Mouse (Mus musculus) spleen, adult 2 months (tissue): ENCODE data around the gene Tnfaip8l1. TPM values are rescaled to one million over a fixed set of nuclear protein-coding genes. Genes with fewer than 3 reads are reported as not detected.

Source experiments
- DNase-seq, 2 experiments: peaks; one replicate each; pipeline versions ENCODE4 v3.0.0 to v3.0.0-alpha.2; 2012 to 2021; ENCODE audit warnings: low spot score in 2 of 2, low read depth in 1 of 2
- H3K27ac ChIP-seq: fragments of 200-500 bp; 2 replicates; pipeline ENCODE4 v1.5.1; 2012; ENCODE audit warnings: low read length, inconsistent platforms; ENCODE audit not compliant: insufficient read depth
- H3K27me3 ChIP-seq: fragments of 200-500 bp; 2 replicates; pipeline ENCODE4 v1.6.1; 2012; ENCODE audit warnings: mild to moderate bottlenecking, moderate library complexity, low read length, inconsistent platforms; ENCODE audit not compliant: control insufficient read depth, insufficient read depth
- H3K36me3 ChIP-seq: fragments of 200-500 bp; 2 replicates; pipeline ENCODE4 v1.6.1; 2012; ENCODE audit warnings: mild to moderate bottlenecking, low read length, inconsistent platforms; ENCODE audit not compliant: control insufficient read depth, insufficient read depth
- H3K4me1 ChIP-seq: fragments of 200-500 bp; 2 replicates; pipeline ENCODE4 v1.6.1; 2011; ENCODE audit warnings: inconsistent platforms; ENCODE audit not compliant: control insufficient read depth, insufficient read depth, insufficient read length
- H3K4me3 ChIP-seq: fragments of 200-500 bp; 2 replicates; pipeline ENCODE4 v1.5.1; 2011; ENCODE audit warnings: mild to moderate bottlenecking, inconsistent platforms; ENCODE audit not compliant: insufficient read depth, insufficient read length; ENCODE audit errors: extremely low read depth
- CTCF ChIP-seq: fragments of 200-500 bp; IDR thresholded peaks from 2 replicates; pipeline ENCODE4 v1.5.1; 2011; ENCODE audit warnings: mild to moderate bottlenecking, inconsistent platforms; ENCODE audit not compliant: insufficient read depth, insufficient read length, insufficient replicate concordance; ENCODE audit errors: extremely low read depth
- POLR2A ChIP-seq: fragments of 200-500 bp; IDR thresholded peaks from 2 replicates; pipeline ENCODE4 v1.6.1; 2011; ENCODE audit warnings: low read depth, low read length, inconsistent platforms
- WGBS: fragments of 180-500 bp; shearing (Covaris S2); methylation state at CpG from one replicate; pipeline ENCODE4 v1.1.7; 2018; 5-methylcytosine and 5-hydroxymethylcytosine counted together
- polyA plus RNA-seq: library from polyadenylated mRNA; depleted of rRNA; stranded (reverse); fragments of >200 nt; gene quantifications from 2 replicates; pipeline ENCODE4 v1.2.3, GENCODE M21; 2012; rRNA removed

Tnfaip8l1 gene
- 6.6 and 7.3 TPM in 2 replicates for polyA plus RNA-seq

DNA sequence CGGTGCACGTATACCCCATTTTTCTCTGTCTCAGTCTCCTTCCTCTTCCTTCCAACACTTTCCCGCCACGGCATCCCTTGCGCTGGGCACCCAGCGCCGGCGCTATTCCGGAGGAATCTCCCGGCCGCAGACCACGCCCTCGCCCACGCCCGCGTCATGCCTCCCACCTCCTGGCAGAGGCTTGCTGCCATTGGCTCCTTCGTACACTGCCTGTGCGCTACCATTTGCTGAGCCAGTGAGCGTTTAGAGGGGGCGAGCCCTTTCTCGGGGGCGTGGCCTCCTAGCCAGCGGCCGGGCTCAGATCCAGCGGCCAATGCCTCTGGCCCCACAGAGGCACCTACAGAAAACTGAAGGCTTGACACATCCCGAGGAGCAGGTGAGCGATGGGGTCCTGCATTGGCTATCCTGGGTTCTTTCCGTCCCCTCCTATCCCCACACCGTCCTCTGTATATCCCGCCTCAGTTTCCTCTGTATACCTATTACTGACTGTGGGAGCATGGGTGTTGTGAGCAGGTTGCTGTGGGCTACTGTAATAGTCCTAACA, at the start of gene Tnfaip8l1:
TSS of gene Tnfaip8l1 (plus strand) at position 247 of the 544 bp plus-strand sequence.
- 1% methylated on average over 30 of the region's 30 CpGs for WGBS
- TF ChIP-seq CTCF (no peak), POLR2A (no peak)
- DNase-seq, result peak; percentile 71 to 89
- Histone ChIP-seq H3K4me1 (no peaks in the 10 kb centered on the region; the same call in 1 of the 2 replicates), H3K27me3 (peaks cover 1% of the 10 kb centered on the region; the same call in 1 of the 2 replicates), H3K4me3 (peak within 1 kb of the TSS; percentile 63), H3K27ac (peak within 1 kb of the TSS; percentile 78), H3K36me3 (no peaks in the 10 kb centered on the region)

GRCm38 (mm10) chr17:56112743-56113142, 49.5 kb upstream of the Tnfaip8l1 start:
- Histone ChIP-seq H3K27ac (no peak overlapping the region), H3K4me1 (peaks cover 4% of the 10 kb centered on the region; the same call in 1 of the 2 replicates), H3K27me3 (peaks cover 3% of the 10 kb centered on the region), H3K36me3 (no peaks in the 10 kb centered on the region), H3K4me3 (no peak overlapping the region)
- TF ChIP-seq POLR2A (no peak), CTCF (no peak)
- WGBS, result 91% methylated on average over 3 of the region's 3 CpGs
- no peak for DNase-seq

GRCm38 (mm10) chr17:56116193-56116592, 46.1 kb upstream of the Tnfaip8l1 start:
- Histone ChIP-seq H3K27me3 (peaks cover 13% of the 10 kb centered on the region), H3K36me3 (no peaks in the 10 kb centered on the region), H3K4me3 (no peak overlapping the region), H3K27ac (no peak overlapping the region), H3K4me1 (peaks cover 4% of the 10 kb centered on the region; the same call in 1 of the 2 replicates)
- no peak for DNase-seq
- TF ChIP-seq POLR2A (no peak), CTCF (no peak)
- 78% methylated on average over 10 of the region's 10 CpGs for WGBS

DNA sequence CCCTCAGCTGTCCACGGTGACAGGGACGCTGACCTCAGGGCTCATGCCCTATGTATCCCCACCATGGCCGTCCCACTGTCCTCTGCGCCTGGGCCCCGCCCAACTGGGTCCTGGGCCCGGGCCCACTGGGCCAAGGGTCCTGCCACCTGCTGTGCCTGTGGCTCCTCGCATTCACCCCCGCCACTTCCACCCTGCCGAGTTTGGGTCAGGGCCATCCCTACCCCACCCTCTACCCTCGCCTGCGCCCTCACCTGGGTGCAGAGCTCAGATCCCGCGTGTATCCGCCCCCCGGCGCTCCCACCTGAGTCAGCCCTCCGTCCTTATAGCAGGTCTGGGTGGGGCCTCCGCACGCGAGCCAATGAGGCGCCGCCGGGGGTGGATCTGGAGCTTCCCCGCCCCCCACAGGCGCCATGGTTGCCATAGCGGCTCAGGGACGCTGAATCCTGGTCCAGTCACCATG, 45.0 kb upstream of the Tnfaip8l1 start, which contains the start of gene Plin5:
TSS of gene Plin5 (minus strand) at position 346 of the 460 bp plus-strand sequence.
- H3K27me3 ChIP-seq, result peaks cover 13% of the 10 kb centered on the region
- no peak within 1 kb of the TSS for H3K4me3 ChIP-seq
- no peak for DNase-seq
- H3K27ac ChIP-seq, result no peak within 1 kb of the TSS
- peaks cover 4% of the 10 kb centered on the region; the same call in 1 of the 2 replicates for H3K4me1 ChIP-seq
- no peaks in the 10 kb centered on the region for H3K36me3 ChIP-seq
- TF ChIP-seq CTCF (no peak), POLR2A (no peak)
- WGBS, result 4% methylated on average over 27 of the region's 27 CpGs

DNA sequence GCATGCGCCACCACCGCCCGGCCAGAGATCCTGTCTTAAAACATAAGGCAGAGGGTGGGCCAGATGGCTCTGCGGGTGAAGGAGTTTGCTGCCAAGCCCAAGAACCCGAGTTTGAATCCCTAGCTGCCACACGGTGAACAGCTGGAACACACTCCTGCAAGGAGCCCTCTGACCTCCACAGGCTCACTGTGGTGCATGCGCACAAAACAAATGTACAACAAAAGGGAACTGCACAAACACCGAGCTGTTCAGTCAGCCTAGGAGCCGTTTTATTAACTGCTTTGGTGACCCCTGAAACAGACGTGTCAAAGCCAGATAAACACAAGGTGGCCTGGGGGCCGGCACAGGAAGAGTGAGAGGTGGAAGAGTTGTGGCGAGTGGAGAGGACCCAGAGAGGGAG, 42.8 kb upstream of the Tnfaip8l1 start:
- H3K4me1 ChIP-seq, result peaks cover 4% of the 10 kb centered on the region; the same call in 1 of the 2 replicates
- WGBS, result 33% methylated on average over 12 of the region's 12 CpGs
- H3K27me3 ChIP-seq, result peaks cover 17% of the 10 kb centered on the region
- DNase-seq, result no peak
- H3K36me3 ChIP-seq, result no peaks in the 10 kb centered on the region
- H3K4me3 ChIP-seq, result no peak overlapping the region
- H3K27ac ChIP-seq, result no peak overlapping the region
- TF ChIP-seq POLR2A (no peak), CTCF (no peak)

DNA sequence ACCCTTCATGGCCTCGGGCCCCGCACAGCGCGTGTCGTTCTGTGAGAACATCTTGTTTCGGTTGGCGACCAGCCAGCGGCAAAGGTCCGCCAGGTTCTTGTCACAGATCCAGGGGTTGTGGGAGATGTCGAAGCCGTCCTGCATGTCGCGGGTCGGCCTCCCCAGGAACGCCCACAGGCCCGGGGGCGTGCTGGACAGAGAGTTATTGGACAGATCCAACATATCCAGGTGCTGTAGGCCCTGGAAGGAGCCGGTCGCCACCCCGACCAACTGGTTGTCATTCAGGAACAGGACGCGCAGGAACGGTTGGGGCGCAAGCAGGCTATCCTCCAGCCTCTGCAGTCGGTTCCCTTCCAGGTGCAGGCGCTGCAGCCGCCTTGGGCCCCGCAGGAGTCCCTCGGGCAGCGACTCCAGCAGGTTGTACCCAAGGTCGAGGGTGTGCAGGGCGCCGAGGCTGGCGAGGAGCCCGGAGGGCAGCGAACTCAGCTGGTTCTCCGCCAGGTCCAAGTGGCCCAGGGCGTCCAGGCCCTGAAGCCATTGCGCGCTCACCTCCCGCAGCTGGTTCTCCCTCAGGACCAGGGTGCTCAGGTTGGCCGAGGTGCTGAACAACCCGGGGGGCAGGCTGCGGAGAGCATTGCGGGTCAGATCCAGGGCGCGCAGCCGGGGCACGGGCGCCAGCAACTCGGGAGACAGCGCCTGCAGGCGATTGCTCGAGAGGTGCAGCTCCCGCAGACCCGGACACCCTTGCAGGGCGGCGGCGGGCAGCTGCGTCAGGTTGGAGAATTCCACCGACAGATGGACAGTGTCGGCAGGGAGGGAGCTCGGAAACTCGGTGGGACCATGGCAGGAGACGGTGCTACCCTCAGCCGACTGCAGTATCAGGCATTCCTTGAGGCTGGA, 42.0 kb upstream of the Tnfaip8l1 start:
- peaks cover 4% of the 10 kb centered on the region; the same call in 1 of the 2 replicates for H3K4me1 ChIP-seq
- 9% methylated on average over 66 of the region's 66 CpGs for WGBS
- no peaks in the 10 kb centered on the region for H3K36me3 ChIP-seq
- TF ChIP-seq POLR2A (no peak), CTCF (no peak)
- no peak for DNase-seq
- peak overlapping the region; percentile 1; the same call in 1 of the 2 replicates for H3K27ac ChIP-seq
- peaks cover 17% of the 10 kb centered on the region for H3K27me3 ChIP-seq
- no peak overlapping the region; the same call in 1 of the 2 replicates for H3K4me3 ChIP-seq
